Mouse (Mus musculus) megakaryocyte, embryonic 14.5 days (primary cell): ENCODE results near the gene B230118H07Rik.

Source experiments
- FLI1 ChIP-seq: IDR thresholded peaks from 2 replicates; pipeline ENCODE4 v1.6.1; 2012; ENCODE audit warnings: low read length, inconsistent platforms, mixed read lengths
- GATA1 ChIP-seq: IDR thresholded peaks from 3 replicates; pipeline ENCODE4 v1.6.1; 2012; ENCODE audit warnings: mixed read lengths, low read length, inconsistent platforms, borderline replicate concordance

GRCm38 (mm10) chr2:101678236-101679021 is 29.1 kb upstream of the B230118H07Rik start, which contains the start of gene Traf6:
- TF ChIP-seq GATA1 (no peak), FLI1 (no peak)
